Mouse (Mus musculus): Measurements from ENCODE around the gene Brca2.

- no peak for TF ChIP-seq CTCF (IDR thresholded peaks at IDR 0.05; ENCODE audit: low read depth)
- TF ChIP-seq EP300 (optimal IDR thresholded peaks at IDR 0.05): no peak
Measured at GRCm38 (mm10) chr5:150583181-150583580, 60.8 kb downstream of the Brca2 start.

Data from stomach, postnatal 0 days (tissue).